Mouse (Mus musculus) left cerebral cortex, adult 18-20 months (tissue): ENCODE measurements at regions not wholly inside any gene's neighbourhood (a gene's known extent, or its start where the extent isn't known, plus 50 kb on each side); places are given as distances from the start of the nearest gene placed in this dataset.

Experiments
- DNase-seq, 2 experiments: peaks; one replicate each; pipeline ENCODE4 v3.0.0; 2021 to 2022; ENCODE audit warnings: low spot score in 2 of 2, mixed read lengths in 1 of 2

DNA sequence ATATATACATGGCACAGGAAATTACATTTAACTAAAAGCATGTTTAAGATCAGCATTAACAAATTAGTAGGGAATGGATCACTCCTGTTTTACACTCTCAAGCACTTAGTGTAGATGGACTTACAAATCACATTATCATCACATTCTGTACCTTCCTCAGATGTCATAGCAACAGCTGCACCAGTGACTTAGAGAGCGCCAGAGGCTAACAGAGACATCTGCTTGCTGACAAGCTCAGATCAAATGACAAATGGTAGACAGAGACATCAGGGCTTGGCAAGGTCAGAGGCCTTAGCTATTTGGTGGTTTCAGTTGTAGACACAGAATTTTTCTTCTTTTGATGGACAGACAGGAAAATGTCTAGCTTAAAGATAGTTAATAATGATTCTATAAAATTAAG, 897.5 kb upstream of the Slc10a2 start:
- no peak for DNase-seq

DNA sequence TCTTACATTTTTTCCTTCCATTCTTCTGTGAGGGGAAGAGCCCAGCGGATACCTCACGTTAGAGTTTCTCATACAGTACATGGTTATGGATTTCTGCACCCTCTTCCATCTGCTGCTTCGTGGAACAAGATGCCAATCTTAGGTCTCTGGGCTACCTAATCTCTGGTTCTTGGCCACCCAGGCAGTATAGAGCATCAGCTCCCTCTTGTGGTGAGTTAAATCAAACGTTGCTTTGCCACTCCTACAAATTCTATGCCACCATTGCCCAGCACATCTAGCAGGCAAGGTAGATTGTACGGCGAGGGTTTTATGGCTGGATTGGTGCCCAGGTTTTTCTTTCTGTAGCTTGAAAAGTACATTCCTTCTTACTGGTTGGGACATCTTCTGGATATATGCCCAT, 889.7 kb upstream of the Slc10a2 start:
- DNase-seq, result no peak

DNA sequence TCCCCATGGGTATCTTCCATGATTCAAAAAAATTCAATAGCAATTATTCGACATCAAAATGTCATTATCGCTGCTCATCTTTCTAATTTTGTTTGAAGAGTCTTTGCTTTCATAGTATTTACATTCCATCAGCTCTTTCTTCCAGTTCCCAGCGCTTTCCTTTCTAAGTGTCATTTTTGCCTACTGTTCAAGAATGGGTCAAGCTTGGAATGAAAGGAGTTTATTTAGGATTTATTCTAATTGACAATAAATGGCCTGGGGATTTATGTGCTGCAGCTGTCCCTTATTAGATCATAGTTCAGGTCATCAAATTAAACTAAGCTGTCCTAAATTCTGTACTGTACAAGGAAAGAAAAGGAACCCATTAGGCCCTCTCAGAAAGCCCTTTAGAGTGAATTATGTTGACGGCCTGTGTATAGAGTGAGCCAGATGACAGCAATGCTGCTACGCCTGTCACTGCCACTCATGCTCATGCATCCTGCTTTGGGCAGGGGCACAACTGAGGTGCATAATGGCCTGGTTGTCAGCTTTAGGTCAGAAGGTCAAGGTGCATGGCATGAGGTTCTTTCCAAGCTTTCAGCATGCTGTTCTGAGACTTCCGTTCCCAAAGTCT, 860.4 kb upstream of the Slc10a2 start:
- no peak for DNase-seq

DNA sequence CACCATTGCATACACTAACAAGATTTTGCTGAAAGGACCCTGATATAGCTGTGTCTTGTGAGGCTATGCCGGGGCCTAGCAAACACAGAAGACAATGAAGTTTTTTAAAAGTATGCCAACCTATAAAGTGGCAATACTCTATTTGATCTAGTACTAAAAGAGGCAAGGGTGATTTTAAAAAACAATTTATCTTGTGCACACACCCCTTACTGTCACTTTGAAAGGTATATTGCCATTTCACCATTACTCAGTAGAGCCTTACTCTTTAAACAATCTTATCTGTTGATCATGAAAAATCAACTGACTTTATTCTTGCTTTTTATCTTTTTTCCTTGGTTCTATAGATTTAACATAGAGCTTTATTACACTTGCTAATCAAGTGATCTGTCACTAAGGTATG, 859.1 kb upstream of the Slc10a2 start:
- no peak for DNase-seq

DNA sequence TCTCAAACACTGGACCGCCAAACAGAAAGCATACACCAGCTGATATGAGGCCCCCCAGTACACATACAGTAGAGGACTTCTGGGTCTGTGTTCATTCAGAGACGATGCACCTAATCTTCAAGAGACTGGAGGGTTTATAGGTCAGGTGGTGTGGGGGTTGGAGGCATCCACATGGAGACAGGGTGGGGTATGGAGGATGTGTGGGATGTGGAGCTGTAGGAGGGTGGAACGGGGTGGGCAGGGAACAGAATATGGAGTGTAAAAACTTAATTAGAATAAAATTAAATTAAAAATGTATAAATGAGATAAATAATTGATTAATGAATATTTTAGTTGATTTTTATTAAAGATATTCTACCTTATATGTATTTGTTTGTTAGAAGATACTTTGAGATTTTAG, 832.9 kb upstream of the Slc10a2 start:
- DNase-seq, result no peak

DNA sequence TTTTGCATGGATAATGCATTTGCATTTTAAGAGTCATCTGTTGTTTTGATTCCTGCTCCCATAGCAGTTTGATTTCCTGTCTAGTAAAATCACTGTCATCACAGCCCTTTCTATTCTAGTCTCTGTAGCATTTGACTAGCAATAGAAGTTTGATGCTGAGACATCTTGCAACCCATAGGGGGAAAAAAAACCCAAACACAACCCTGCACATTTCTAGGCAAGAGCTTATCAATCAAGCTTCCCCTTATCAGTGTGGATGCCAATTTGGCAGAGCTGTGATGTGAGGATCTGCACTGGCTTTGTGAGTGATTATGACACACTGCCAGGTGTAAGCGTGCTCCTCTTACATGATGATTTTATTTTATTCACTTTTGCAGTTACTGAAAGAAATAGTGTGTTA, 813.0 kb upstream of the Slc10a2 start:
- peak in 1 of 2 experiments; percentile 1 for DNase-seq
